Mouse (Mus musculus): ENCODE data around the gene Plpp7.

DNA sequence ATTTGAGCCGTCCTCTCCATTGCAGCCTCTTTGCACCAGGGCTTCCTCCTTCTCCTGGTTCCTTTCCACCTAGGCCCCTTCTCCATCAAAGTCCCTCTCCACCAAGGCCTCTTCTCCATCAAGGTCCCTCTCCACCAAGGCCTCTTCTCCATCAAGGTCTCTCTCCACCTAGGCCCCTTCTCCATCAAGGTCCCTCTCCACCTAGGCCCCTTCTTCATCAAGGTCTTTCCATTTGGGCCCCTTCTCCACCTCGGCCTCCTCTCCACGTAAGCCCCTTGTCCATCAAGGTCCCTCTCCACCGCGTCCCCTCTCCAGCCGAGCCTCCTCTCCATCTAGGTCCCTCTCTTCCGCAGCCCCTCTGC, 55.2 kb downstream of the Plpp7 start:
- TF ChIP-seq POLR2AphosphoS2 (IDR thresholded peaks at IDR 0.05; ENCODE audit: low read length) (no peak), CTCF (IDR thresholded peaks at IDR 0.05 in 2 of 3, conservative IDR thresholded peaks at IDR 0.05 in 1 of 3; ENCODE audit: control insufficient read depth in 1 of 3, insufficient read depth in 1 of 3, low read depth in 2 of 3, low read length in 3 of 3, poor library complexity in 1 of 3, severe bottlenecking in 1 of 3) (no peak), POLR2A (IDR thresholded peaks at IDR 0.05; ENCODE audit: control insufficient read depth in 1 of 2, insufficient read depth in 1 of 2, low read depth in 1 of 2, low read length in 2 of 2, poor library complexity in 1 of 2) (no peak)

Data from MEL (cell line).